Mouse (Mus musculus) megakaryocyte, embryonic 14.5 days (primary cell): Measurements from ENCODE around the gene Ncor2. TPM values are rescaled to one million over a fixed set of nuclear protein-coding genes. Genes with fewer than 3 reads are reported as not detected.

Experiments
- H3K27me3 ChIP-seq: replicated peaks from 2 replicates; pipeline ENCODE3; 2012; ENCODE audit warnings: inconsistent platforms
- H3K36me3 ChIP-seq: replicated peaks from 2 replicates; pipeline ENCODE3; 2012; ENCODE audit warnings: low read length, inconsistent platforms, mixed read lengths
- H3K4me1 ChIP-seq: 2 replicates; pipeline ENCODE4 v1.6.1; 2012; ENCODE audit warnings: inconsistent platforms
- H3K4me3 ChIP-seq: replicated peaks from 2 replicates; pipeline ENCODE3; 2012; ENCODE audit warnings: moderate library complexity, mild to moderate bottlenecking, inconsistent platforms
- H3K9me3 ChIP-seq: 2 replicates; pipeline ENCODE4 v1.6.1; 2012; ENCODE audit warnings: inconsistent platforms
- FLI1 ChIP-seq: IDR thresholded peaks from 2 replicates; pipeline ENCODE4 v1.6.1; 2012; ENCODE audit warnings: low read length, inconsistent platforms, mixed read lengths
- GATA1 ChIP-seq: IDR thresholded peaks from 3 replicates; pipeline ENCODE4 v1.6.1; 2012; ENCODE audit warnings: mixed read lengths, low read length, inconsistent platforms, borderline replicate concordance
- polyA plus RNA-seq: library from polyadenylated mRNA; stranded (reverse); fragments of >175 nt; gene quantifications from 2 replicates; pipeline ENCODE4 v1.2.3, GENCODE M21; 2012; ENCODE audit warnings: low replicate concordance; ENCODE audit not compliant: insufficient read depth

The Ncor2 gene
- polyA plus RNA-seq, 1 experiment = 109 TPM

- H3K27me3 ChIP-seq = peaks cover 53% of the 10 kb centered on the region
- H3K4me1 ChIP-seq = peaks cover 74% of the 10 kb centered on the region
- H3K4me3 ChIP-seq = peak overlapping the region; percentile 33
- no peak for TF ChIP-seq GATA1
- no peak for TF ChIP-seq FLI1
- H3K36me3 ChIP-seq = peaks cover 80% of the 10 kb centered on the region
- peaks cover 9% of the 10 kb centered on the region; the same call in 1 of the 2 replicates for H3K9me3 ChIP-seq
These were observed 74.2 kb downstream of the Ncor2 start for GRCm38 (mm10) chr5:125104841-125105240.

- peaks cover 9% of the 10 kb centered on the region; the same call in 1 of the 2 replicates for H3K9me3 ChIP-seq
- TF ChIP-seq GATA1 (no peak), FLI1 (no peak)
- H3K27me3 ChIP-seq = peaks cover 66% of the 10 kb centered on the region
- H3K4me3 ChIP-seq = no peak overlapping the region
- H3K36me3 ChIP-seq = peaks cover 86% of the 10 kb centered on the region
- peaks cover 88% of the 10 kb centered on the region for H3K4me1 ChIP-seq
These were observed 75.6 kb downstream of the Ncor2 start for GRCm38 (mm10) chr5:125103396-125103795.

- H3K4me1 ChIP-seq = peaks cover 85% of the 10 kb centered on the region
- H3K4me3 ChIP-seq = no peak overlapping the region
- H3K9me3 ChIP-seq = peaks cover 9% of the 10 kb centered on the region; the same call in 1 of the 2 replicates
- no peak for TF ChIP-seq GATA1
- TF ChIP-seq FLI1 = no peak
- H3K27me3 ChIP-seq = peaks cover 71% of the 10 kb centered on the region
- H3K36me3 ChIP-seq = peaks cover 86% of the 10 kb centered on the region
These were observed 76.1 kb downstream of the Ncor2 start for GRCm38 (mm10) chr5:125102907-125103306.

GRCm38 (mm10) chr5:125102352-125102751, 76.7 kb downstream of the Ncor2 start:
- peaks cover 87% of the 10 kb centered on the region for H3K36me3 ChIP-seq
- peaks cover 75% of the 10 kb centered on the region for H3K27me3 ChIP-seq
- TF ChIP-seq GATA1 = no peak
- TF ChIP-seq FLI1 = no peak
- peaks cover 79% of the 10 kb centered on the region for H3K4me1 ChIP-seq
- H3K9me3 ChIP-seq = peaks cover 9% of the 10 kb centered on the region; the same call in 1 of the 2 replicates
- peak overlapping the region; percentile 82 for H3K4me3 ChIP-seq

GRCm38 (mm10) chr5:125099785-125100350, 79.2 kb downstream of the Ncor2 start:
- Histone ChIP-seq H3K4me3 (no peak overlapping the region), H3K9me3 (peaks cover 9% of the 10 kb centered on the region; the same call in 1 of the 2 replicates), H3K36me3 (peaks cover 100% of the 10 kb centered on the region), H3K27me3 (peaks cover 83% of the 10 kb centered on the region), H3K4me1 (peaks cover 61% of the 10 kb centered on the region)
- no peak for TF ChIP-seq FLI1
- TF ChIP-seq GATA1 = no peak

GRCm38 (mm10) chr5:125098692-125099091, 80.3 kb downstream of the Ncor2 start:
- Histone ChIP-seq H3K9me3 (peaks cover 9% of the 10 kb centered on the region; the same call in 1 of the 2 replicates), H3K27me3 (peaks cover 76% of the 10 kb centered on the region), H3K4me3 (no peak overlapping the region), H3K4me1 (peaks cover 60% of the 10 kb centered on the region), H3K36me3 (peaks cover 98% of the 10 kb centered on the region)
- TF ChIP-seq GATA1 = no peak
- no peak for TF ChIP-seq FLI1

GRCm38 (mm10) chr5:125096368-125096767, 82.7 kb downstream of the Ncor2 start:
- peaks cover 2% of the 10 kb centered on the region; the same call in 1 of the 2 replicates for H3K9me3 ChIP-seq
- H3K4me1 ChIP-seq = peaks cover 50% of the 10 kb centered on the region
- TF ChIP-seq GATA1 (no peak), FLI1 (no peak)
- H3K27me3 ChIP-seq = peaks cover 66% of the 10 kb centered on the region
- H3K4me3 ChIP-seq = no peak overlapping the region
- H3K36me3 ChIP-seq = peaks cover 98% of the 10 kb centered on the region

- no peaks in the 10 kb centered on the region for H3K9me3 ChIP-seq
These were observed 83.4 kb downstream of the Ncor2 start for GRCm38 (mm10) chr5:125095525-125096175.

GRCm38 (mm10) chr5:125093795-125094194, 85.2 kb downstream of the Ncor2 start:
- TF ChIP-seq FLI1 (no peak), GATA1 (no peak)
- Histone ChIP-seq H3K27me3 (peaks cover 64% of the 10 kb centered on the region), H3K4me3 (no peak overlapping the region), H3K36me3 (peaks cover 98% of the 10 kb centered on the region), H3K9me3 (peaks cover 10% of the 10 kb centered on the region), H3K4me1 (peaks cover 49% of the 10 kb centered on the region)

More at GRCm38 (mm10) chr5:125095525-125096175, 83.4 kb downstream of the Ncor2 start:
- Histone ChIP-seq H3K4me3 (no peak overlapping the region), H3K36me3 (peaks cover 98% of the 10 kb centered on the region), H3K4me1 (peaks cover 54% of the 10 kb centered on the region), H3K27me3 (peaks cover 70% of the 10 kb centered on the region)
- TF ChIP-seq FLI1 (no peak), GATA1 (no peak)

- Histone ChIP-seq H3K4me3 (no peak overlapping the region), H3K4me1 (peaks cover 37% of the 10 kb centered on the region), H3K9me3 (peaks cover 10% of the 10 kb centered on the region), H3K36me3 (peaks cover 99% of the 10 kb centered on the region), H3K27me3 (peaks cover 45% of the 10 kb centered on the region)
- no peak for TF ChIP-seq GATA1
- no peak for TF ChIP-seq FLI1
These were observed 90.9 kb downstream of the Ncor2 start for GRCm38 (mm10) chr5:125088076-125088475.
